Mouse (Mus musculus) adrenal gland, postnatal 25 days (tissue): ENCODE results near the gene Ncf4. TPM values are rescaled to one million over a fixed set of nuclear protein-coding genes. Genes with fewer than 3 reads are reported as not detected.
"Not testable (repeated sequence)": the region's sequence is repeated elsewhere in the genome, so short reads cannot be mapped to it uniquely, and the experiment has no call there.

Experiments
- DNase-seq: peaks from one replicate; pipeline ENCODE4 v3.0.0; 2021; ENCODE audit warnings: mixed read lengths
- total RNA-seq: library from RNA; stranded (reverse); gene quantifications from 2 replicates; pipeline ENCODE4 v1.2.3, GENCODE M21; 2021

The Ncf4 gene
- total RNA-seq, 1 experiment from 2014 or later: 1.2 TPM

GRCm38 (mm10) chr15:78254751-78255150 is 10.2 kb downstream of the Ncf4 start:
- peak; percentile 43 for DNase-seq

DNA sequence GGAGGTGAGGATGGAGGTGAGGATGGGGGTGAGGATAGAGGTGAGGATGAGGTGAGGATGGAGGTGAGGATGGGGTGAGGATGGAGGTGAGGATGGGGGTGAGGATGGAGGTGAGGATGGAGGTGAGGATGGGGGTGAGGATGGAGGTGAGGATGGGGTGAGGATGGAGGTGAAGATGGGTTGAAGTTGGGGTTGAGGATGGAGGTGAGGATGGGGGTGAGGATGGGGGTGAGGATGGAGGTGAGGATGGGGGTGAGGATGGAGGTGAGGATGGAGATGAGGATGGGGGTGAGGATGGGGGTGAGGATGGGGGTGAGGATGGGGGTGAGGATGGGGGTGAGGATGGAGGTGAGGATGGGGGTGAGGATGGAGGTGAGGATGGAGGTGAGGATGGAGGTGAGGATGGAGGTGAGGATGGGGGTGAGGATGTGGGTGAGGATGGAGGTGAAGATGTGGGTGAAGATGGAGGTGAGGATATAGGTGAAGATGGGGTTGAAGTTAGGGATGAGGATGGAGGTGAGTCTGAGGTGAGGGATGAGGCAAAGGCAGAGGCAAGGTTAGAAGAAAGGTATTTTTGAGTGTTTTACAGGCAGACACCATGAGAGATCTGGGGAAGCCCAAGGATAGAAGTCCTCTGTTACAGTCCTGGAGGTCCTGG is 12.1 kb downstream of the Ncf4 start:
- DNase-seq: not testable (repeated sequence)

- DNase-seq: peak; percentile 67
Observed at GRCm38 (mm10) chr15:78257326-78258050, 12.9 kb downstream of the Ncf4 start.

GRCm38 (mm10) chr15:78258246-78258865 is 13.8 kb downstream of the Ncf4 start:
- no peak for DNase-seq

DNA sequence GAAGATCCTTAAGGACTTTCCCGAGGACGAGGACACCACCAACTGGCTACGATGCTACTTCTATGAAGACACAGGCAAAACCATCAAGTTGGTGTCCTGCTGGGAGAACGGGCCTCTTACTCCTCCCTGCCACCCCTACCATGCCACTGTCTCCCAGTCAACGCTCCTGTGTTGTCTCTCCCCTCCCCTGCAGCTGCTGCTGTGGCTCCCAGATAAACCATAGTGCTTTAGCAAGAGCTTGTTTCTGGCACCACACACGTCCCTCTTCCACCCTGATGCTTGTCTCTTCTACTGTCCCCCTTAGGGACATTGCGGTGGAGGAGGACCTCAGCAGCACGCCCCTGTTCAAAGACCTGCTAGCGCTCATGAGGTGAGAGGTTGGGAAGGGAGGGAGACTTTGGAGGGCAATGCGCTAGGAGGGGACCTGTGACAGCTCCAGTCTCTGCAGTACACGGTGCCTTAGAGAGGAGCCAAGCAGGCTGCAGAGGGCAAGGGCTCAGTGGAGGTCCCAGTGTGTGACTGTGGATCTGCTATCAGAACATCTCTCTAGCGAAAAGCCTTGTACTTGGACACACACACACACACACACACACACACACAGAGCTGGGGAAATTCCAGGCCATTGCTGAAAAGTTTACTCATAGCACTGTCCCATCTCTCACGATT is 16.2 kb downstream of the Ncf4 start:
- no peak for DNase-seq

DNA sequence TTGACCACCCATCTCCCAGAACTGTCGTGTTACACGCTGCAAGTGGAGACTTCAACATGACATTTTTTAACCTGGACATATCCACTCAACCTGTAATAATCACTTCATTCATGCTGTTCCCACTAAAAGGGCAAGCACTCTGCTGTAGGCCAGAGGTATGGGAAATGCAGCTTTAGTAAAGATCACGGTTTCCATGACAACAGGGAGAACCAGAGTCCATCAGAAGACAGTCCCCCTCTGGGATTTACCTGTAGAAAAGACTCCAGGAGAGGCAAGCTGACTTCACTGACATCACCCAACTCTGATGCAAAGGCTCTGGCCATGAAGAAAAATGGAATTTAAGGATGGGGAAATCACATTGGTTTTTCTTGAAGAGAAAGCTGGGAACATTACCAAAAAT is 18.7 kb downstream of the Ncf4 start:
- no peak for DNase-seq

GRCm38 (mm10) chr15:78267441-78267840 is 22.8 kb downstream of the Ncf4 start:
- no peak for DNase-seq

GRCm38 (mm10) chr15:78267865-78268264 is 23.3 kb downstream of the Ncf4 start:
- no peak for DNase-seq

DNA sequence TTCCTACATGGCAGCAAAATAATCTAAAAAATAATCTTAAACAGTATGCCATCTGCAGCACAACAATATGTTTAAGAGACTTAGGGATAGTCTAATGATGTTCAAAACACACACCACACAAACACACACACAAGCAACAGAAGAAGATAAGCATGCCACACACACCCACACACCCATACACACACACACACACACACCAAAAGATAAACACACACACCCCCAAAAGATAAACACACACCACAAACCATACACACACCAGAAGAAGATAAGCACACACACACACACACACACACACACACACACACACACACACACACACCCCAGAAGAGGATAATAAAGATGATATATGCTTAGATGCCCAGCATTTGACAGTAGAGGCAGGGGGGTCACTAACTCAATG is 26.6 kb downstream of the Ncf4 start:
- DNase-seq: no peak

DNA sequence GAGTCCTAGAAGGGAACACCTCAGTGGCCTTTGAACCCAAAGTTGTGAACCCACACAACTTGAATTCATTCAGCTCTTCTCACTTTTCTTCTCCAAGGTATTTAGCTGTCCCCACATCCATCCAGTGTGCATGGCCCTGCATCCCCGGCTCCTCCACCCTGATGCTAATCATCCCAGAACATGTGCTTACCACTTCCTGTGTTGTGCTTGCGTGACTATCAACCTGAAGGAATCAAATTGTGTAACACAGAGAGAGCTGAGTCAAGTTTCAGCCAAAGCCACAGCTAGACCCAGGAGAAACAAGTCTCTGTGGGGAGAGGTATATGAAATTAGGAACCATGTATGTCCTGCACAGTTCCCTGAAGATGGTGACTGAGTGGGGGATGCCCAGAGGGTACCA is 33.7 kb downstream of the Ncf4 start:
- no peak for DNase-seq

DNA sequence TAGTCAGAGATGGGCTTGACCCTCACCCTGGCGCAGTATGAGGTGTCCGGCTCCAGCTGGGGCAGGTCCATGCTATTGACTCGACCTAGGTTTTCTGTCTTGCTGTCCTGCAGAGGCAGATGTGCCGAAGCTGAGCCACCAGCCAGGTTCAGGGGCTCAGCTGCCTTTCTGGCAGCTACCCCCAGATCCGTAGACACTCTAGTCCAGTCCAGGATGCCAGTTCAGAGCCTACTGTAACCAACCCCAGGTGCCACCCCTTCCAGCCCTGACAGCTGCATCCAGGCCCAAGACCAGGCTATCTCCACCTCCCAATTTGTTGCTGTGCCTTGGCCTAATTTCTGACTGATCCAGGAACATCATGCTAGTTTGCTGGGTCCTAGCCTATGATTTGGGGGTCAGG is 43.3 kb downstream of the Ncf4 start:
- no peak for DNase-seq

- DNase-seq: not testable (repeated sequence)
Observed at GRCm38 (mm10) chr15:78289775-78290174, 45.2 kb downstream of the Ncf4 start.

GRCm38 (mm10) chr15:78293228-78293627 is 48.6 kb downstream of the Ncf4 start:
- DNase-seq: not testable (repeated sequence)

DNA sequence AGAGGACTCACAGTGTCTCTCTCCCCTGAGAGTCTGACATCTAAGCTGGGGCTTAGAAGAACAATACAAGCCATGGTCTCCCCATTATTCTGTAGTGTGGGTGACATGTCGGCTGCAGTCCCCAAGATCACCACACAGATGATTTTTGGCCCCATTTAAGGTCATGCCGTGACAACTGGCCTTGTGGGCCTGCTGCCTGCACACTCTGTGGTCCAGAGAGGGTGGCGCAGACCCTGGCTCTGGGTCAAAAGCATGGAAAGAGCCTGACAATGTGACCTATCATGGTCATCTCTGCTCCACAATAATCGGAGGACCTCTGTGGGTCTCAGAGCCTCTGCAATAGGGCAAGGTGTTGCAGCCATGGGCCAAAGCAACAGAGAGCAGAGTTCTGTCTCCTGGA is 49.1 kb downstream of the Ncf4 start:
- no peak for DNase-seq

DNA sequence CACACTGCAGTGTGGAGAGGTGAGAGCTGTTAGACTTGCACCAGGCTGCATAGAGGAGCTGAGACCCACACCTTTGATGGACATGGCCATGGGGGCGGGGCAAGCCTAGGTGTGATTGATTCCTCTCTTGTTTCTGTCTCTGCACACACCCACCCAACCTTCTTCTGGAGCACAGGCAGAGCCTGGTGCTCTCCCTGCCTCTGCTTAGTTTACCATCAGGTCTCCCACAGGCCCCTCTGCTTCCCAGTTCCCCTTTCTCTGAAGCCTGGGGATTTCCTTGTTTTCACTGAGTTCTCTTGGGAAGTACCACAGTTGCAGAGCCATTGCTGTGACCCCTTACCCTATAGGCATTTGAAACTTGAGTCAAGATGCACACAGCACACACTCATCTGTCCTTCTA is 54.0 kb downstream of the Ncf4 start:
- DNase-seq: no peak

DNA sequence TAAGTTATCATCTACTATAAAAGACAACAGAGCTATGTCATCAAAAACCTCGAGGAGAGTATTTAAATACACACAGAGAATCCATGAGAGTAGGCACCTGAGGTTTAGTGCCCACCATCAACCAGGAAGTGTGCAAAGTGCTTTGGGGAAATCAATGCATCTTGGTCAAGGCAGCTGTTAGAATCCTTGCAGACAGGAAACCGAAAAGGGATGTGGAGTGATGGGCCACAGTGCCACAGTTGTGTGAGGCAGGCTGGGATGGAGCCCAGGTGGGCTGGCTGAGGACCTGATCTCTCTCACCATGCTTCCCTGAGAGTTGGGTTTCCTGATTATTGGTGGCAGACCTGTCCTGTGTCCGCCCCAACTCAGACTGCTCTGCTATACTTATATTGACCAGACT is 55.0 kb downstream of the Ncf4 start:
- no peak for DNase-seq

GRCm38 (mm10) chr15:78300773-78301172 is 56.2 kb downstream of the Ncf4 start:
- DNase-seq: no peak

- no peak for DNase-seq
Observed at GRCm38 (mm10) chr15:78302718-78303117, 58.1 kb downstream of the Ncf4 start.

- no peak for DNase-seq
Observed at GRCm38 (mm10) chr15:78303665-78304233, 59.1 kb downstream of the Ncf4 start.

DNA sequence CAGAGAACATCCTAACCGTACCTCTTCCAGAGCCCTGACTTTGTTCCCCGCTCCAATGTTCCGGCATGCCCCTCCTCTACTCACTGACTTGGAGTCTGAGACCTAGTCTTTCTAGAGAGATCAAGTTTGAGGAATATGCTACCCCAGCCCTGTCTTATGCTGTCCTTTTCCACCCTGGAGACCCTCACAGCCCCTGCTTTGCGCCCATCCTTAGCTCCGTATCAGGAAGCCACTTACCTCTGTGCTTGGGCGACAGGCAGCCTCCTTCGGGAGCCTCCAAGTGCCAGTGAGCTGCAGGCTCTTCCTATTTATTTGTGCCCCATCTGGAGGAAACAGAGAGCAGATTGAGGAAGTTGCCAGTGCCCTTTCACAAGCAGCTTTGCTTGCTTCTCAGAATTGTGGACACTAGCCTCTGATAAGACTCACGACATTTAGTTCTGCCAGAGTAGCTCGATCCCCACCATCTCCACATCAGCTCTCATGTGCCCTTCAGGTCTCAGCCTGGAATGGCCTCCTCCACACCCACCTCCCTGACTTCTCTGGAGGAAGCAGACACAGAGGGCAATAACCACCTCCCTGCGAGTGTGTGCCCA is 60.8 kb downstream of the Ncf4 start, which contains the start of gene Csf2rb2:
TSS of gene Csf2rb2 (minus strand) at position 381 of the 593 bp plus-strand sequence.
- no peak for DNase-seq

DNA sequence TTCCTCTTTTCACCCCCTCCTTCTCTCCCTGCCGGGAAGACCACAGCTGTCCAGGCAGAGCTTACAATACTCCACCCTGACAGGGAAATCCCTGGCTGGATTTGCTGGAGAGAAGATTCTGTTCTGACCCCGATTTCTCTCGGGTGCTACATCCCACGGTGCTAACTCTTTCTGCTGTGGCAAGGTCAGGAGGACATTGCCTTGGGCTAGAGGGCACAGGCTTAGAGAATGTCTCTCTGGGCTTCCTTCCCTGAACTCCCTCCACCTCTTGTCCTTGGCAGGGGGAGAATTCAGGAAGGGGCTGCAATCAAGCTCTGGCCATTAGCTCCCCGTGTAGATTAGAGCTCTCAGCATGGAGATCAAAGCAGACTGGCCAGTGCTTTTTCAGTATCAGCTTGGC is 65.3 kb downstream of the Ncf4 start:
- no peak for DNase-seq

DNA sequence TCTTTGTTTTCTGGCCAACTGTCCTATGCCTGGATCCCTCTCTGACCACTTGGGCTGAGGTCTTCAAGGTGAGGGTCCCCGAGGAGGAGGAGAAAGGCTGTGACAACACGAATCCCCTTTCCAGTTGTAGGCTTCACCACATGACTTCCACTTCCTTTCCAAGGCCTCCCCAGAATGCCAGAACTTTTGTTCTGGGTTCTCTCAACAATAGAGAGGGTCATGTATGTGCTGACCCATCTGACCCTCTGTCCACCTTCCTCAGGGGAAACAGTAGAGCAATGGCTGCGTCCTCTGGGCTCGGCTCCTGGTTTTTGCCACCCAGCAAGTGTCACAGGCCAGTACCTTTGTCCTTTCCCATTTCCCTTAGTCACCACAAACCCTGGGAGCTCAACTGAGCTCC is 66.4 kb downstream of the Ncf4 start:
- DNase-seq: no peak
